Mouse (Mus musculus): Measurements from ENCODE around the gene 2810004N23Rik. TPM values are rescaled to one million over a fixed set of nuclear protein-coding genes. Genes with fewer than 3 reads are reported as not detected.

Gene 2810004N23Rik
- polyA plus RNA-seq, 1 experiment: 22.0 TPM

DNA sequence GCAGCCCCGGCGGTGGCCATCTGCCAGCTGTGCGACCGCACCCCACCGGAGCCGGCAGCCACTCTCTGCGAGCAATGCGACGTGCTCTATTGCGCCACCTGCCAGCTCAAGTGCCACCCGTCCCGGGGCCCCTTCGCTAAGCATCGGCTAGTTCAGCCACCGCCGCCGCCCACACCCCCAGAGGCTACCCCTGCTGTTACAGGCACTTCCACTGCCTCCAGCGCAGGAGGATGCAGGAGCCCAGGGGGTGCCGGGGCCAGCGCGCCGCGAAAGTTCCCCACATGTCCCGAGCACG, 68.5 kb downstream of the 2810004N23Rik start:
- Histone ChIP-seq H3K4me3 (replicated peaks; ENCODE audit: control insufficient read depth, low read depth, low read length) (no peak overlapping the region), H3K4me1 (ENCODE audit: control insufficient read depth, insufficient read depth, low read length) (no peaks in the 10 kb centered on the region; the same call in 1 of the 2 replicates), H3K27ac (ENCODE audit: control insufficient read depth, insufficient read depth, low read depth, low read length, poor library complexity) (no peak overlapping the region)
- under 1% methylated on average over 25 of the region's 25 CpGs for WGBS
- no peak for TF ChIP-seq CTCF (IDR thresholded peaks at IDR 0.05; ENCODE audit: control insufficient read depth, insufficient read depth, low read length)
- no peak; the same call in 1 of the 2 replicates for TF ChIP-seq POLR2A (IDR thresholded peaks at IDR 0.05; ENCODE audit: borderline replicate concordance, control insufficient read depth, low read depth, low read length)

DNA sequence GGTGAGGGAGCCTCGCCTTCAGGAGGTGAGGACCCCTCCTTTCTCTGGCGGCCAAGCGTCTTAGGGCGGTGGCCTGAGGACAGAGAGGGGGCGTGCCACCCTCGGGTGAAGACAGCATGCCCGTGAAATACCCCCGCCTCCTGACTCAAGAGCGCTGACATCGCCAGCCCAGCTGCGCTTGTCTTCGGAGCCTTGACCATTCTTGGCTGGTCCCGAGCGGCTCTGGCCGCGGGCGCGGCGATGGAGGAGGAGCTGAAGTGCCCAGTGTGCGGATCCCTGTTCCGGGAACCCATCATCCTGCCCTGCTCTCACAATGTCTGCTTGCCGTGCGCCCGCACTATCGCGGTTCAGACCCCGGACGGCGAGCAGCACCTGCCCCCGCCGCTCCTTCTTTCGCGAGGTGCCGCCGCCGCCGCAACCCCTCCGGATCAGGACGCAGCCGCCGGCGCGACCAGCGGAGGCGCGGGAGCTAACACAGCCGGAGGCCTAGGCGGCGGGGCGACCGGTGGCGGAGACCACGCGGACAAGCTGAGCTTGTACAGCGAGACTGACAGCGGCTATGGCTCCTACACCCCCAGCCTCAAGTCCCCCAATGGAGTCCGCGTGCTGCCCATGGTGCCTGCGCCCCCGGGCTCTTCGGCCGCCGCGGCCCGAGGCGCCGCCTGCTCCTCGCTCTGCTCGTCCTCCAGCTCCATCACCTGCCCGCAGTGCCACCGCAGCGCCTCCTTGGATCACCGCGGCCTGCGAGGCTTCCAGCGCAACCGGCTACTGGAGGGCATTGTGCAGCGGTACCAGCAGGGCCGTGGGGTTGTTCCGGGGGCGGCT, 69.0 kb downstream of the 2810004N23Rik start:
- H3K27ac ChIP-seq (ENCODE audit: control insufficient read depth, insufficient read depth, low read depth, low read length, poor library complexity): no peak overlapping the region; the same call in 1 of the 2 replicates
- no peak overlapping the region for H3K4me3 ChIP-seq (replicated peaks; ENCODE audit: control insufficient read depth, low read depth, low read length)
- 3% methylated on average over 81 of the region's 81 CpGs for WGBS
- TF ChIP-seq CTCF (IDR thresholded peaks at IDR 0.05; ENCODE audit: control insufficient read depth, insufficient read depth, low read length) (no peak), POLR2A (IDR thresholded peaks at IDR 0.05; ENCODE audit: borderline replicate concordance, control insufficient read depth, low read depth, low read length) (no peak)
- no peaks in the 10 kb centered on the region; the same call in 1 of the 2 replicates for H3K4me1 ChIP-seq (ENCODE audit: control insufficient read depth, insufficient read depth, low read length)

DNA sequence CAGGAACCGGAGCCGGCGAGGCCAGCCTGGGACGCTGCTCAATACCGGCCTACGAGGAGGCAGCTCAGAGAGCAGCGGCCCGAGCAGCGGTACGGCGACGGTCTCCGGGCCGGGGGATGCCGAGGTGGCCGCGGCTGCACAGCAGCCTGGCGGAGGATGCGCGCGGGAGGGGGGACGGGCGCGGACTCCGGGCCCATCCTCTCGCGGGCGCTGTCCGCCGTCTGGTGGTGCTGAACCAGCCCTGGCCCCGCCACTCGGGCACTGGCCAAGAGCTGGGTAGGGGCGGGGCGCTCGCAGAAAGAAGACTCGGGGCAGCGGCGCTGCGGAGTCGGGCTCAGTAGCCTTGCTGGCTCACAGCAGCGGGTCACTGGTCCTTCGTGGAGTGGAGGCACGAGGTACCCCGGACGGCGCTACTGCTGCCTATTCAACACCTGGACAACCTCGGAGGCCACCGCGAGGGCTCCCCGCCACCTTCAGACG, 69.7 kb downstream of the 2810004N23Rik start:
- TF ChIP-seq CTCF (IDR thresholded peaks at IDR 0.05; ENCODE audit: control insufficient read depth, insufficient read depth, low read length) (no peak), POLR2A (IDR thresholded peaks at IDR 0.05; ENCODE audit: borderline replicate concordance, control insufficient read depth, low read depth, low read length) (no peak)
- no peaks in the 10 kb centered on the region; the same call in 1 of the 2 replicates for H3K4me1 ChIP-seq (ENCODE audit: control insufficient read depth, insufficient read depth, low read length)
- 3% methylated on average over 40 of the region's 51 CpGs for WGBS
- H3K4me3 ChIP-seq (replicated peaks; ENCODE audit: control insufficient read depth, low read depth, low read length): no peak overlapping the region
- H3K27ac ChIP-seq (ENCODE audit: control insufficient read depth, insufficient read depth, low read depth, low read length, poor library complexity): no peak overlapping the region; the same call in 1 of the 2 replicates

DNA sequence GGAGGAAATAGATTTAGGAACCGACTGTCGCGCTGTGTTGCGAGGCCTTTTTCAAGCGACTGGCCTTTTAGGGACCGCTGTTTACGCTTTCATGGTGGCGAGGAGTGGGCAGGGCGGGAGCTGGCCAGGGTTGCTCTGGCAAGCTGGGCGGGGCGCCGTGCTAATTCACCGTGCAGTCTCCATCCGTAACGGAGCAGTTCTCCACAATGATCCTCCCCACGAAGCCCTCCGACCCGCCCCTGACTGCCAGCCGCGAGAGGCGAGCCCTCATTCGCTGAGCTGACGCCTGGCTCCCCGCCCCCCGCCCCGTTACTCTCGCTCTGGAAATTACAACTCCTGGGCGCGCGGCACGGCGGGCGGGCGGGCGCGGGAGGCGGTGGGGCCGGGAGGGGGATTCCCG, 70.2 kb downstream of the 2810004N23Rik start, which contains the start of gene Trim67:
Gene Trim67, plus strand, starts transcription at position 385 of the 400 bp plus-strand sequence.
- TF ChIP-seq CTCF (IDR thresholded peaks at IDR 0.05; ENCODE audit: control insufficient read depth, insufficient read depth, low read length) (no peak), POLR2A (IDR thresholded peaks at IDR 0.05; ENCODE audit: borderline replicate concordance, control insufficient read depth, low read depth, low read length) (no peak)
- 1% methylated on average over 39 of the region's 39 CpGs for WGBS
- Histone ChIP-seq H3K4me3 (replicated peaks; ENCODE audit: control insufficient read depth, low read depth, low read length) (no peak within 1 kb of the TSS), H3K27ac (ENCODE audit: control insufficient read depth, insufficient read depth, low read depth, low read length, poor library complexity) (no peak within 1 kb of the TSS; the same call in 1 of the 2 replicates), H3K4me1 (ENCODE audit: control insufficient read depth, insufficient read depth, low read length) (no peaks in the 10 kb centered on the region; the same call in 1 of the 2 replicates)

DNA sequence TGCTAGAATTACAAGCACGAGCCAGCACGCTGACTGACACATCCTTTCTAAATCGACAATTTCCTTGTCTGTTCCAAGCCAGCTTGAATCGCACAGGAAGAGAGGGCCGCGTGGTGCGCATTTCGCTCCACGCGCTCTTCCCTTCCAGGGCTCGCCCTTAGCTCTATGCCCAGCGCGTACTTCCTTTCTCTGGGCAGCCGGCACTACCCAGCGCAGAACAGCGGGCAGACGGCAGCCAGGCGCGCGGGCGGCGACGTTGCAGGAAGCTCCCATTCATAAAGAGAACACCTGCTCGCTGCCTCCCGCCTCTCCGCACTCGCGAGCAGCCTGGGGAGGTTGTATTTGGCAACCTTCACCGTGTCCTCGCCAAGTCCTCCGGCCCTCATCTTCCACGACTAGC, 70.7 kb downstream of the 2810004N23Rik start:
- Histone ChIP-seq H3K4me3 (replicated peaks; ENCODE audit: control insufficient read depth, low read depth, low read length) (no peak overlapping the region), H3K4me1 (ENCODE audit: control insufficient read depth, insufficient read depth, low read length) (no peaks in the 10 kb centered on the region; the same call in 1 of the 2 replicates), H3K27ac (ENCODE audit: control insufficient read depth, insufficient read depth, low read depth, low read length, poor library complexity) (no peak overlapping the region)
- WGBS: 2% methylated on average over 32 of the region's 32 CpGs
- TF ChIP-seq CTCF (IDR thresholded peaks at IDR 0.05; ENCODE audit: control insufficient read depth, insufficient read depth, low read length) (no peak), POLR2A (IDR thresholded peaks at IDR 0.05; ENCODE audit: borderline replicate concordance, control insufficient read depth, low read depth, low read length) (no peak)

DNA sequence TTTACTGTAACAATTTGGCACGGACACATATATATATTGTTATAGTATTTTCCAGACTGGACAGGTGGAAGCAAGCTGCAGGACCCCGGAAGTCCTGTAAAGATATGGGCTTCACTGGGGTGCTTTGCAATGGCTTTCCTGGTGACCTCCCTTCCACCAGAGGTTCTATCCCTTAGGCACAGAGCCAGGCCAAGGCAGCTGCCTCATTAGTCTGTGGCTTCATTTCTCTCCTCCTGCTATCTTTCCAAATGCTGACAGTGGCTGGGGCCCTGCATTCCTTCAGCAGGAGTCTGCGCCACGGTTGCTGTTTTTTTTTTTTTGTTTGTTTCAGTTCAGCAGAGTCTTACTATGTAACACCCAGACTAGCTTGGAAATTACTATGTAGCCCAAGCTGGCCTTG, 71.2 kb downstream of the 2810004N23Rik start:
- WGBS: 53% methylated on average over 4 of the region's 4 CpGs
- H3K4me3 ChIP-seq (replicated peaks; ENCODE audit: control insufficient read depth, low read depth, low read length): no peak overlapping the region
- TF ChIP-seq POLR2A (IDR thresholded peaks at IDR 0.05; ENCODE audit: borderline replicate concordance, control insufficient read depth, low read depth, low read length) (no peak), CTCF (IDR thresholded peaks at IDR 0.05; ENCODE audit: control insufficient read depth, insufficient read depth, low read length) (no peak)
- H3K4me1 ChIP-seq (ENCODE audit: control insufficient read depth, insufficient read depth, low read length): no peaks in the 10 kb centered on the region; the same call in 1 of the 2 replicates
- H3K27ac ChIP-seq (ENCODE audit: control insufficient read depth, insufficient read depth, low read depth, low read length, poor library complexity): no peak overlapping the region

DNA sequence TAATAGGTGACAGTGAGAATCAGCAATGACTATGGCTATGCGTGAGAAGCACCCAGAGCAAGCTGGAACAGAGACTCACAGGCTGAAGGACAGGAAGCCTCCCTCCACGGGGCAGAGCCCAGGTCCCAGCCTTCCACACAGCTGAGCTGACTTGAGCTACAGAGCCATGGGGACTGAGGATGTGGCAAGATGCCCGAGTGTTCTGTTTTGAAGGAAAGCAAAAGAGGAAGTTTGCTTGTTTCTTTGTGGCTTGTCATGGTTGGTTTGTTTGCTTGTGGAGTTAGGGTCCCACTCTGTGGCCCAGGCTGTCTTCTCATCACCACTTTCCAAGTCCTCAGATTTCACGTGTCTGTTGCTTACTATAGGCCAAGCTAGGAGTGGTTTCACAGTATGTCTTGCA, 72.2 kb downstream of the 2810004N23Rik start:
- no peaks in the 10 kb centered on the region; the same call in 1 of the 2 replicates for H3K4me1 ChIP-seq (ENCODE audit: control insufficient read depth, insufficient read depth, low read length)
- TF ChIP-seq CTCF (IDR thresholded peaks at IDR 0.05; ENCODE audit: control insufficient read depth, insufficient read depth, low read length) (no peak), POLR2A (IDR thresholded peaks at IDR 0.05; ENCODE audit: borderline replicate concordance, control insufficient read depth, low read depth, low read length) (no peak)
- no peak overlapping the region for H3K27ac ChIP-seq (ENCODE audit: control insufficient read depth, insufficient read depth, low read depth, low read length, poor library complexity)
- H3K4me3 ChIP-seq (replicated peaks; ENCODE audit: control insufficient read depth, low read depth, low read length): no peak overlapping the region
- WGBS: 20% methylated on average over 4 of the region's 4 CpGs

Other genes starting within 250 kb of the 2810004N23Rik start
- 11.0 and 16.7 TPM in 2 replicates for gene 2310022B05Rik, start 199.8 kb downstream of the 2810004N23Rik start, polyA plus RNA-seq (2011; ENCODE audit: insufficient read depth, insufficient read length, low replicate concordance, missing spikeins)
- gene Ttc13, start 141.1 kb downstream of the 2810004N23Rik start, polyA plus RNA-seq (2011; ENCODE audit: insufficient read depth, insufficient read length, low replicate concordance, missing spikeins): 16.9 and 26.4 TPM in 2 replicates
- 2.4 and 7.7 TPM in 2 replicates for gene Arv1, start 141.0 kb downstream of the 2810004N23Rik start, polyA plus RNA-seq (2011; ENCODE audit: insufficient read depth, insufficient read length, low replicate concordance, missing spikeins)
- not detected in 2 replicates for gene Fam89a, start 111.3 kb downstream of the 2810004N23Rik start, polyA plus RNA-seq (2011; ENCODE audit: insufficient read depth, insufficient read length, low replicate concordance, missing spikeins)
- gene Trim67, start 70.0 kb downstream of the 2810004N23Rik start, polyA plus RNA-seq (2011; ENCODE audit: insufficient read depth, insufficient read length, low replicate concordance, missing spikeins): not detected in 2 replicates
- gene Gnpat, start 87 bp downstream of the 2810004N23Rik start, polyA plus RNA-seq (2011; ENCODE audit: insufficient read depth, insufficient read length, low replicate concordance, missing spikeins): 32.3 and 41.2 TPM in 2 replicates
- 6.0 and 13.3 TPM in 2 replicates for gene Exoc8, start 34.6 kb upstream of the 2810004N23Rik start, polyA plus RNA-seq (2011; ENCODE audit: insufficient read depth, insufficient read length, low replicate concordance, missing spikeins)
- 11.8 and 13.8 TPM in 2 replicates for gene Sprtn, start 34.8 kb upstream of the 2810004N23Rik start, polyA plus RNA-seq (2011; ENCODE audit: insufficient read depth, insufficient read length, low replicate concordance, missing spikeins)
- 4.3 and 7.1 TPM in 2 replicates for gene Egln1, start 86.2 kb upstream of the 2810004N23Rik start, polyA plus RNA-seq (2011; ENCODE audit: insufficient read depth, insufficient read length, low replicate concordance, missing spikeins)
- gene Tsnax, start 149.9 kb upstream of the 2810004N23Rik start, polyA plus RNA-seq (2011; ENCODE audit: insufficient read depth, insufficient read length, low replicate concordance, missing spikeins): 12.3 and 13.9 TPM in 2 replicates
- gene Disc1, start 191.1 kb upstream of the 2810004N23Rik start, polyA plus RNA-seq (2011; ENCODE audit: insufficient read depth, insufficient read length, low replicate concordance, missing spikeins): 1.2 and 1.5 TPM in 2 replicates

Data from bone marrow, adult 2 months (tissue).